Mouse (Mus musculus) thymus, postnatal 36 days (tissue): ENCODE measurements at regions not wholly inside any gene's neighbourhood (a gene's known extent, or its start where the extent isn't known, plus 50 kb on each side); places are given as distances from the start of the nearest gene placed in this dataset.
"Not testable (repeated sequence)": the region's sequence is repeated elsewhere in the genome, so short reads cannot be mapped to it uniquely, and the experiment has no call there.

ENCODE experiments used
- DNase-seq, 2 experiments: peaks; one replicate each; pipeline ENCODE4 v3.0.0; 2022; ENCODE audit warnings: mixed read lengths in 2 of 2

DNA sequence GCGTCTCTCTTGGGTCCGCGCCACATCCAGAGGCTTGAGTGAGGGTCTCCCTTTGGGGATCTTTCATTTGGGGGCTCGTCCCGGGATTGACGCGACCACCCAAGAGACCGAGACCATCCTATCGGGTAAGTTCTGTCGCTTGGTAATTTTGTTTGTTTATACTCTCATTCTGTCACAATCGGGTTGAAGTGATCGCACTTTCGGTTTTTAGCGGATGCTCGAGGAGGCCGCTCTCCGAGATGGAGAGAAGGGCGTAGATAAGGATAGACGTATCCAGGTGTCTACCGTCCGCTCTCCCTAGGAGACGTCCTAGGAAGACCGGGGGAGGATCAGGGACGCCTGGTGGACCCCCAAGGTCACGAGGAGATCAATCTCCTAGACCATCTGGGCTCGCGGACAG is 199.3 kb upstream of the Mrpl21 start:
- DNase-seq = peak; percentile 27 to 41

DNA sequence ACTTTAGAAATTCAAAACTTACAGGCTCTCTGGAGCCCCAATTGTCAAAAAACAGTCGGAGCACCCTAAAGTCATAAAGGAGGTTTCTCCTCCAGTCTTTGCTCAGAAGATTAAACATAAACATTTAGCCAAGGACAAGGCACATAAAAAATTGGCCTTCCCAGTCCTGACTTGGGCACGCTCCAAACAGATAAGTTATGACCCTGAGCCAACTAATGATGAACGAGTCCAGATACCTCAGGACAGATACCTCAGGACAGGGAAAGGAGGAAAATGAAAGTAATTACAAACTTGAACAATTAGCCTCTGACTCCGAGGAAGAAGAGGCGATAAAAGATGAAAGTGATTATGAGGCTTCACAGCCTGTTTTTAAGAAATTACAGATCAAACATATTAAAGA is 190.9 kb upstream of the Mrpl21 start:
- DNase-seq = not testable (repeated sequence)
